Mouse (Mus musculus): Measurements from ENCODE around the gene Txn2.

DNA sequence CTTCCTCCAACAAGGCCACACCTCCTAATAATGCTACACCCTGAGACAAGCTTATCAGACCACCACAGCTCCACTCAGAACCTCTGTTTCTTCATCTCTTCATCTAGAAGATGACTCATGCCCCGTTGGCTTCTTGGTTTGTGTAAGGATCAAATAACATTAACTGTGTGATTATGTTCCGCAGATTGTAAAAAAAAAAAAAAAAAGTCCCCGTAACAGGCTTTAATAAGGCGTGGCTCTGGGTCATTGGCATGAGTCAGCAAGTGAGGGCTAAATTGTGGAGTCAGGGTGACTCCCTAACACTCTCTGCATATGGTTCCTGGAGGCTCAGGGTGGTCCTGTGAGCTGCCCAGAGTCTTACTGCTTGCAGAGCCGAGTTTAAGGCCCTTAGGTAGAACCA, 47.1 kb downstream of the Txn2 start:
- TF ChIP-seq CTCF (conservative IDR thresholded peaks at IDR 0.05; ENCODE audit: low read length) (no peak), NANOG (IDR thresholded peaks at IDR 0.05; ENCODE audit: borderline replicate concordance, low read length) (no peak), POU5F1 (IDR thresholded peaks at IDR 0.05; ENCODE audit: borderline replicate concordance, low read length) (no peak)
